Mouse (Mus musculus) kidney, postnatal 0 days (tissue): ENCODE results near the gene Ddx58. TPM values are rescaled to one million over a fixed set of nuclear protein-coding genes. Genes with fewer than 3 reads are reported as not detected.

Experiments used
- ATAC-seq: fragments of 200-750 bp; cut with Nextera tagmentation; replicated peaks from 2 replicates; pipeline ENCODE4 v1.8.0; 2017; ENCODE audit warnings: low read depth, moderate number of reproducible peaks, moderate TSS enrichment, moderate library complexity; ENCODE audit not compliant: low FRiP score
- DNase-seq: peaks from one replicate; pipeline ENCODE4 v3.0.0-alpha.2; 2016; ENCODE audit warnings: low spot score
- H3K27ac ChIP-seq: fragments of 300-500 bp; sonication (generic); 2 replicates; pipeline ENCODE4 v1.5.1; 2014; ENCODE audit warnings: mild to moderate bottlenecking
- H3K27me3 ChIP-seq: fragments of 300-500 bp; sonication (generic); 2 replicates; pipeline ENCODE4 v1.6.1; 2014; ENCODE audit warnings: low read length, mixed read lengths; ENCODE audit not compliant: insufficient read depth
- H3K36me3 ChIP-seq: fragments of 300-500 bp; sonication (generic); 2 replicates; pipeline ENCODE4 v1.6.1; 2014; ENCODE audit warnings: low read length, mixed read lengths; ENCODE audit not compliant: insufficient read depth
- H3K4me1 ChIP-seq: fragments of 300-500 bp; sonication (generic); replicated peaks from 2 replicates; pipeline ENCODE4 v1.6.1; 2014; ENCODE audit warnings: antibody characterized with exemption, low read length, mixed read lengths; ENCODE audit not compliant: insufficient read depth
- H3K4me2 ChIP-seq: fragments of 300-500 bp; sonication (generic); 2 replicates; pipeline ENCODE4 v1.6.1; 2014; ENCODE audit warnings: mild to moderate bottlenecking, low read length, moderate library complexity, mixed read lengths
- H3K4me3 ChIP-seq: fragments of 300-500 bp; sonication (generic); replicated peaks from 2 replicates; pipeline ENCODE4 v1.5.1; 2014; ENCODE audit warnings: low read depth, low read length
- H3K9ac ChIP-seq: fragments of 300-500 bp; sonication (generic); 2 replicates; pipeline ENCODE4 v1.6.1; 2014; ENCODE audit warnings: low read depth, low read length
- H3K9me3 ChIP-seq: fragments of 300-500 bp; sonication (generic); replicated peaks from 2 replicates; pipeline ENCODE4 v1.6.1; 2016; ENCODE audit warnings: low read length, inconsistent platforms, mixed read lengths
- CTCF ChIP-seq: IDR thresholded peaks from 2 replicates; pipeline ENCODE4 v1.5.1; 2016; ENCODE audit warnings: antibody characterized with exemption, low read depth, mild to moderate bottlenecking, moderate library complexity
- WGBS: fragments of 180-500 bp; shearing (Covaris S2); extraction: QIAGEN DNeasy Blood & Tissue Kit; methylation state at CpG from one replicate; pipeline ENCODE4 v1.1.7; 2014; 5-methylcytosine and 5-hydroxymethylcytosine counted together
- polyA plus RNA-seq: library from polyadenylated mRNA; unstranded; fragments of >200 nt; fragmentation: Nextera tagmentation; extraction: Ambion mirVana; gene quantifications from 2 replicates; pipeline ENCODE4 v1.2.1, GENCODE M21; 2015

Ddx58 gene
- polyA plus RNA-seq, 1 experiment from 2014 or later = 14.0 TPM

DNA sequence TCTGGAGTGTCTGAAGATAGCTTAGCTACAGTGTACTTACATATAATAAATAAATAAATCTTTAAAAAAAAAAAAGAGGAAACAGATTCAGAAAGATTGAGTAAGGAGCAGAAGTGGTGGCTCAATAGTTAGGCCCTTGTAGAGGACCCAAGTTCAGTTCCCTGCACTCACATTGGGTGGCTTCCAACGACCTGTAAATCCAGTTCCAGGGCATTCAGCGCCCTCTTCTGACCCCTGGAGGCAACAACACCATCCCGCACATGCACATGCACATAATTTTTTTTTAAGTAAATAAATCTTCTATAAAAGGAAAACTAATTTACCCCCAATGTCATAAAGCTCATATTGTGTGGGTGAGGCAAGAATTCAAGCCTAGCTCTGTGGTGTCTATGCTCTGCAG, 21.7 kb downstream of the Ddx58 start:
- no peak for ATAC-seq
- Histone ChIP-seq H3K27me3 (no peaks in the 10 kb centered on the region), H3K9ac (no peak overlapping the region), H3K4me1 (no peaks in the 10 kb centered on the region), H3K27ac (no peak overlapping the region), H3K9me3 (no peaks in the 10 kb centered on the region), H3K4me3 (no peak overlapping the region), H3K4me2 (no peak overlapping the region), H3K36me3 (peaks cover 13% of the 10 kb centered on the region; the same call in 1 of the 2 replicates)
- DNase-seq = no peak
- 67% methylated on average over 3 of the region's 3 CpGs for WGBS
- no peak for TF ChIP-seq CTCF

DNA sequence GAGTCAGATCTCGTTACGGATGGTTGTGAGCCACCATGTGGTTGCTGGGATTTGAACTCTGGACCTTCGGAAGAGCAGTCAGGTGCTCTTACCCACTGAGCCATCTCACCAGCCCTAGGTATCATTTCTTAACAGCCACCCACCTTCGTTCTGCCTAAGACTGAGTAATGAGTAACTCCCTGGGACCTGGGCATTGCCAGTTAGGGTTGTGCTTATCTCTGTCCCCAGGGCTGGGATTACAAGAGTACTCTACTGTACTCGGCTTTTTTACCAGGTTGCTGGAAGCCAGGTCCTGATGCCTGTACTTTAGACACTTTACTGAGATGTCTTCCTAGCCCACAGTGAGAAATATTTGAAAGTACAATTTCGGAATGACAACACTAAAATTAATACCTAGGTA, 27.5 kb downstream of the Ddx58 start:
- H3K27me3 ChIP-seq = no peaks in the 10 kb centered on the region
- H3K4me2 ChIP-seq = no peak overlapping the region
- H3K36me3 ChIP-seq = peaks cover 14% of the 10 kb centered on the region; the same call in 1 of the 2 replicates
- WGBS = 83% methylated on average over 4 of the region's 6 CpGs
- no peaks in the 10 kb centered on the region for H3K4me1 ChIP-seq
- ATAC-seq (no peak), DNase-seq (no peak)
- H3K27ac ChIP-seq = no peak overlapping the region
- no peak for TF ChIP-seq CTCF
- H3K9ac ChIP-seq = no peak overlapping the region
- H3K4me3 ChIP-seq = no peak overlapping the region
- no peaks in the 10 kb centered on the region for H3K9me3 ChIP-seq

DNA sequence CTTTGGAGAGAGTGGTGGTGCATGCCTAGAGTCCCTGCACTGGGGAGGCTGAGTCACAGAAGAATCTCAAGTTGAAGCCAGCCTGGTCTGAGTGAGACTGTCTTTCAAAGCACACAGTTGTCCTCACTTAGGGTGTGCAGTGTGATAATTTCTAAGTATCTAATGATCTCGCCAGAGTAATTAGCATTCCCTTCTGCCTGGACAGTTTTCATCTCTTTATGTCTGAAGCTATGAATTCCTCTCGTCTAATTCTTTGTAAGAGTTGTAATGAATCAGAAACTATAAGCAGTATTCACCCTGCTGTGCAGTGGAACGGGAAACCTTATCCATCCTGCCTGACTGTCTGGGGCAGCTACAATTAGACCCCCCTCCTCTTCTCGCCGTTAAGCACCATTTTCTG, 31.9 kb downstream of the Ddx58 start:
- Histone ChIP-seq H3K27ac (no peak overlapping the region), H3K9ac (no peak overlapping the region), H3K27me3 (no peaks in the 10 kb centered on the region), H3K4me2 (no peak overlapping the region), H3K4me3 (no peak overlapping the region), H3K4me1 (no peaks in the 10 kb centered on the region), H3K36me3 (peaks cover 21% of the 10 kb centered on the region; the same call in 1 of the 2 replicates), H3K9me3 (no peaks in the 10 kb centered on the region)
- 78% methylated on average over 5 of the region's 5 CpGs for WGBS
- DNase-seq = no peak
- no peak for TF ChIP-seq CTCF
- ATAC-seq = no peak

DNA sequence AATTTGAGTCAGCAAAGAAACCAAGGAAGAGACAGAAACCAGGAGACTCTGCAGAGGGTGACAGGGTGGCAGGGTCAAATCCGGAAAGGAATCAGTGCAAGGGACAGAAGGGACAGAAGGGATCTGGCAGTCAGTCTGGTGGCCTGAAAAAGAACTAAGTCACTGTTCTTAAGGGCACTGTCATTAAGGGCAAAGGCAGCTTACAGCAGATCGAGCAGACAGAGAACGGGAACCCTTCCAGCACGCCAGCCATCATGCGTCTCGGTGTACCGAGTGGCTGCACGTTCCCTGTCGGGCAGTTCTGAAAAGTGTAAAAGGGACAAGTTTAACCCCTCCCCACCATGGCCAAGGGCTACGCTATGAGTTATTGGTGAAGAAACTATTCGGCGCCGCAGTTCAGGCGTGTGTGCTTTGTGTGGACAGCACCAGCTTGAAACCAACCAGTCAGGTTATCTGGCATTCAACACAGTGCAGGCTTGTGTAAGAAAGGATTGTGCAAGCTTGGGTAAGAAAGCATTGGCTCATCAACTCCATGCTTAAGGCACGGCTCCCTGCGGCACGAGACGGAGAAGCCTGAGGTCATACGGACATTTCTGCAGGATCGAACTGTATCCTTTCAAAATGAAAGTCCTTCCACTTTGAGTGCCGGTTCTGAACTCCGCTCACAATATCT, 34.3 kb downstream of the Ddx58 start:
- TF ChIP-seq CTCF = no peak
- Histone ChIP-seq H3K9me3 (no peaks in the 10 kb centered on the region), H3K9ac (no peak overlapping the region), H3K36me3 (peaks cover 18% of the 10 kb centered on the region; the same call in 1 of the 2 replicates), H3K4me2 (no peak overlapping the region), H3K27me3 (no peaks in the 10 kb centered on the region), H3K27ac (no peak overlapping the region), H3K4me1 (no peaks in the 10 kb centered on the region), H3K4me3 (no peak overlapping the region)
- ATAC-seq (no peak), DNase-seq (no peak)
- WGBS = 90% methylated on average over 22 of the region's 22 CpGs

DNA sequence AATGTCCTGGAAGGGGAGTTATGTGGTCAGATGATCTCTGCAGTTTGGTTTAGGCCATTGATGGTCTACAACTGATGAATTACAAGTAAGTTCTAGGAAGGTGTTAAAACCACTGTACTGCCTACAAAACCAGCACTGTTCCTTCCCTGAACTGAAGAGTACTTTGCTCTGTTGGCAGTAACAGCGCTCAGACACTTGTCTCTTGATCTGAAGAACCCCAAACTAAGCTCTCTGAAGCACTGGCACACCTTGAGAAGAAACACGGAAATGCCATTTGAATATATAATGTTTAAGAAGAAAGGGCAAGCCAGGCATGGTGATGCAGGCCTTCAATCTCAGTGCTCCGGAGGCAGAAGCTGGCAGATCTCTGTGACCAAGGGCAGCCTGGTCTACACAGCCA, 35.3 kb downstream of the Ddx58 start:
- H3K9me3 ChIP-seq = no peaks in the 10 kb centered on the region
- no peak for DNase-seq
- no peaks in the 10 kb centered on the region for H3K4me1 ChIP-seq
- H3K27ac ChIP-seq = no peak overlapping the region
- no peak overlapping the region for H3K9ac ChIP-seq
- peaks cover 18% of the 10 kb centered on the region; the same call in 1 of the 2 replicates for H3K36me3 ChIP-seq
- H3K27me3 ChIP-seq = no peaks in the 10 kb centered on the region
- no peak for TF ChIP-seq CTCF
- H3K4me2 ChIP-seq = no peak overlapping the region
- ATAC-seq = no peak
- 96% methylated on average over 3 of the region's 3 CpGs for WGBS
- no peak overlapping the region for H3K4me3 ChIP-seq

DNA sequence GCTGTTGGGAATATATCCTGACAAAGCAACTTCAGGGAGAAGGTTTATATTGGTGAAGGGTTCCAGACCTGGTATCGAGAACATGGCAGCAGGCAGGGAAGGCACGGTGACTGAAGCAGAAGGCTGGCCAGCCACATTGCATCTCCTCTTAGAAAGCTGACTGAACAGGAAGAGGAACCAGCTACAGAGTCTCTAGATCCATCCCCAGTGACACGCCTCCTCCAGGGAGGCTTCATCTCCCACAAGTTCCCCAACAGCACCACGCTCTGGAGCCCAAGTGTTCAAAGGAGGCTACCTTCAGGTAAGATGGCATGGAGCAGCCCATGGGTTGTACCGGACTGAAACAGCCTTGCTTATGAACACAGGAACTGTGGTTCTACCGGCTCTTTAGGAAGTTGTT, 37.4 kb downstream of the Ddx58 start:
- Histone ChIP-seq H3K36me3 (peaks cover 29% of the 10 kb centered on the region), H3K4me3 (no peak overlapping the region), H3K27me3 (no peaks in the 10 kb centered on the region), H3K4me1 (no peaks in the 10 kb centered on the region), H3K27ac (no peak overlapping the region), H3K9ac (no peak overlapping the region), H3K9me3 (no peaks in the 10 kb centered on the region), H3K4me2 (no peak overlapping the region)
- 95% methylated on average over 6 of the region's 6 CpGs for WGBS
- no peak for TF ChIP-seq CTCF
- DNase-seq (no peak), ATAC-seq (no peak)

DNA sequence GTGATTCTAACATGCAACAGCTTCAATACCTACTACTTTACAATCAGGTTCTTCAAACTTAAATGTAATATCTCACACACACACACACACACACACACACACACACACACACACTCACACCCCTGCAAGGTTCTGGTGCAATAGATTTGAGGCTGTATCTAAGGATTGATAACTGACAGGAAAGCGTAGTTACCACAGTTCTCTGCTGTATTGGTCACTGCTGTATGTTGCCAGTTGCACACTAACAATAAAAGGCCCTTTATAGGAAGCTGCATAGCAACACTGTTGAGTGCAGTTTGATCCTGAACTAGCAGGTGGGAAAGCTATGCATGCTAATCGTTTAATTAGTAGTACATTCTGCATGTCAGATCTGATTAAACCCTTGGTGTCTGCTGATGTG, 44.3 kb downstream of the Ddx58 start:
- no peak for TF ChIP-seq CTCF
- Histone ChIP-seq H3K9me3 (no peaks in the 10 kb centered on the region), H3K27ac (no peak overlapping the region), H3K4me1 (no peaks in the 10 kb centered on the region), H3K4me3 (no peak overlapping the region), H3K4me2 (no peak overlapping the region), H3K36me3 (peaks cover 48% of the 10 kb centered on the region), H3K27me3 (no peaks in the 10 kb centered on the region), H3K9ac (no peak overlapping the region)
- 90% methylated on average over 2 of the region's 2 CpGs for WGBS
- no peak for DNase-seq
- no peak for ATAC-seq
